Mouse (Mus musculus): ENCODE data around the gene Pkn1.

DNA sequence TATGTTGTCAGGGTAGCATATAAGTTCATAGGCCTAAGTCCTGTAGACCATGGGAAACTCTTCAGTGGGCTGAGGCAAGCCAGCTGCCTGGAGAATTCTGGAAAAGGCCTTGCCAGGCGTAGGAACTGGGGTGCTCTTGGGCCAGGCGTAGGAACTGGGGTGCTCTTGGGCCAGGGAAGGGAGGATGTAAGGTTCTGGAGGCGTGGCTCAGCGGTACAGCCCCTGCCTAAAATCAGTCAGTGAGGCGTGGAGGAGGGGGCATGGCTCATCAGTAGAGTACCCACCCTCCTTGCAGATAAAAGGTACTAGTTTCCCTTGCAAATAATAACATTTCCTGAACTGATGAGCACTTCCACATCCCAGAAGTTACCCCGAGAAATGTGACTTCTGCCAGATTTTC, 44.3 kb downstream of the Pkn1 start:
- TF ChIP-seq EP300 (IDR thresholded peaks at IDR 0.05; ENCODE audit: low read depth): no peak
- no peak for TF ChIP-seq CTCF (IDR thresholded peaks at IDR 0.05; ENCODE audit: low read depth)
